Mouse (Mus musculus) bone marrow macrophage, adult 2 months (primary cell): Measurements from ENCODE around the gene Bbx. TPM values are rescaled to one million over a fixed set of nuclear protein-coding genes. Genes with fewer than 3 reads are reported as not detected.

Experiments
- H3K27ac ChIP-seq: 2 replicates; pipeline ENCODE4 v1.5.1; 2012; ENCODE audit warnings: low read depth, low read length; ENCODE audit not compliant: insufficient read depth
- H3K4me1 ChIP-seq: 2 replicates; pipeline ENCODE4 v1.6.1; 2012; ENCODE audit warnings: low read length; ENCODE audit not compliant: control insufficient read depth, insufficient read depth
- H3K4me3 ChIP-seq: 2 replicates; pipeline ENCODE4 v1.5.1; 2012; ENCODE audit warnings: mild to moderate bottlenecking, low read length, moderate library complexity; ENCODE audit not compliant: insufficient read depth
- CTCF ChIP-seq: IDR thresholded peaks from 2 replicates; pipeline ENCODE4 v1.5.1; 2012; ENCODE audit warnings: low read depth, mild to moderate bottlenecking, low read length, moderate library complexity
- POLR2A ChIP-seq: IDR thresholded peaks from 2 replicates; pipeline ENCODE4 v1.6.1; 2012; ENCODE audit warnings: mild to moderate bottlenecking, low read depth, low read length, borderline replicate concordance
- polyA plus RNA-seq: library from polyadenylated mRNA; stranded (reverse); fragments of >200 nt; gene quantifications from 2 replicates; pipeline ENCODE4 v1.2.4, GENCODE M21; 2012; ENCODE audit not compliant: missing spikeins, insufficient read depth, insufficient read length

Bbx gene
- polyA plus RNA-seq, 1 experiment = 33.4 TPM

DNA sequence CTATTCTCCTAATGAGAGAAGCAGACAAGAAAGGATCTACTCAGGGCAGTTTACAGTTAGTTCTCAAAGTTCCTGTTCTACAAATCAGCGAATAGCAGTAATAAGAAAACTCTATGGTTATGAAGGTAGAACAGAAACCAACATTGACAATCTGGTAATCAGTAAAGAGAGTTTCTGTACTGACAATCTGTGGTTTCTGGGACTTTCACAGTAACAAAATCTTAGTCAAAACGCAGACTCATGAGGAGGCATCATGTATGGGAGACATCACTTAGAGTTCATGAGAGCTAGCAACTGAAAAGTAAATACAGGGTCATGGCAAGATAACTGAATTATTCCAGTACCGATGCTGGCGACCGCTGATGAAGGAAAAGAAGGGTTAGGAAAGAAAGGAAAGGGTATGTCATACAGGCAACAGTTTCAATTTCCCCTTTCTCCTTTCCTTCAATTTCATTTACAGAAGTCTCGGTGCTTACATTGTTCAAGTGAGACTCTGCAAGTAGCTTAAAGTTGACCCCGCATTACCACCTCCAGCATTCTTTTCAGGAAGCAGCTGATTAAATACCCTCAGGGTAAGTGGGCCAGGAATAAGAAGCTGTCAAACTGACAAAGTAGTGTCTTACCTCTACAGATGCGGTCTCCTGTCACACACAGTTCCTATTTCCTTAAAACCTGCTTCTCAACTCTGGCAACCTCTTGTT lies 133.3 kb downstream of the Bbx start:
- TF ChIP-seq CTCF = no peak
- TF ChIP-seq POLR2A = no peak

DNA sequence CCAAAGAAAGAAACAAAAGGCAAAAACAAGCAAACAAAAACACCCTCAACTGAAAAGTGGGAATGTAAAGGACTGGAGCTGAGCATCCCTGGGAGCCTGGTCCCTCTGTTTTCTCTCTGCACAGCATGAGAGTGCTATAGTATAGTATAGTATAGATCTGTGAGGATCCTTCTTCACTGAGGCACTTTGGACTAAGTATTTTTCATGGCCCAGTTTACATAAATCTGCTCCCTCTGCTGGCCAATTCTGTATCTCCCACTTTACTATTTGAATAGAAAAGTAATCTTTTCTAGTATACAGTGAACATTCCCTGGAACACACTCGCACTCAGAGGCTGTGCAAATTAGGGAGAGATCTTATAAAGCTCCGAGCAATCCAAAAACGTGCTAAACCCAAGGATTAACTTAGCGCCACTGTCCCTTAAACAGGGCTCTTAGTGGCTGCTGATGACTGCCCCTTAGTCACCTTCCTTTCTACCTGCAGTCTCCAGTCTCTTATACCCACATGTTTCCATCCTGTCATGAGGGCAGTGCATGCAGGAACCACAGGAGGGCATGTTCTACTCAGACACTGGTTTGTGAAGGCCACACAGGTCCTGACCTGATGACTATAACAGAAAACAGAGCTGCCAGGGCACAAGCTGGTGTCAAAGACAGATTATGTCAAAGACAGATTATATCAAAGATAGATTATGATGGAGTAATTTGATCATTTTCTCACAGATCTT lies 138.5 kb downstream of the Bbx start:
- no peak overlapping the region for H3K27ac ChIP-seq
- no peak overlapping the region for H3K4me3 ChIP-seq
- TF ChIP-seq CTCF (peak; percentile 18; the same call in 1 of the 2 replicates), POLR2A (no peak)
- H3K4me1 ChIP-seq = peaks cover 7% of the 10 kb centered on the region

More for the DNA sequence above, 133.3 kb downstream of the Bbx start:
- Histone ChIP-seq H3K4me3 (peak overlapping the region; percentile 36), H3K27ac (peak overlapping the region; percentile 39; the same call in 1 of the 2 replicates), H3K4me1 (peaks cover 14% of the 10 kb centered on the region)

DNA sequence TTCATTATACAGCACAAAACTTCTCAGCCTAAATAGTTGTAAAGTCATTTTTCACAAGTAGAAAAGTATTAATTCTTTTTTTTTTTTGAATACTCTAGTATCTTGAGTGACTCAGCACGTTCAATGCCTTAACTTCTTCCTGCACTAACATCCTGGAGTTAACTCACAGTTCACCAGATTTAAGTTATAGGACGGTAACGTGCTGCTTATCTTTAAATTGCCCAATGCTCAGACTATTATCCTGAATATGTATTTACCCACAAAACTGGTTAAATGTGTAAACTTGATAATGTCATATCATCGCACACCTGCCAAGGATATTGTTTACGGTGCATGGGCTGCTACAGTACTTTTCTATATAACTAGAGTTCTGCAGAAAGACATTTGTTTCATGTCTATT lies 139.4 kb downstream of the Bbx start:
- Histone ChIP-seq H3K27ac (no peak overlapping the region), H3K4me3 (no peak overlapping the region), H3K4me1 (peaks cover 3% of the 10 kb centered on the region)
- TF ChIP-seq POLR2A (no peak), CTCF (no peak)

DNA sequence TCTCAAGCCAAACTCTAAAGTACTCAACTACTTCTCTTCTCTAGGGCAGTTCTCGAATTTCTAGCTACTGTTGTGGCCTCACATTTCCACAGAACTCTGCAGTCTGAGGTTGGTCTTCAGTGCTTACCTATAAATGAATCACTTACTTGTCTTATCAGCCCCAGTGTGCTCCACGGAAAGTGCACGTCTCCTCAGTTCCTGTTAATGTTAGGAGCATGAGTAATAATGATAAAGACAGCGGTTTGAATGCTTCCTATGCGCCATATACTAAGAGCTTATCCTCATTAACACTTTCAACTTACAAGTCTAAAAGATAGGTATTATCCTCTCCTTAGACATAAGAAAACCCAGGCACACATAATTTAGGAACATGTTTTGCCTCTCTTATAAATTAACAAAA lies 142.4 kb downstream of the Bbx start:
- no peak overlapping the region for H3K27ac ChIP-seq
- H3K4me3 ChIP-seq = no peak overlapping the region
- H3K4me1 ChIP-seq = no peaks in the 10 kb centered on the region
- TF ChIP-seq POLR2A (no peak), CTCF (no peak)

DNA sequence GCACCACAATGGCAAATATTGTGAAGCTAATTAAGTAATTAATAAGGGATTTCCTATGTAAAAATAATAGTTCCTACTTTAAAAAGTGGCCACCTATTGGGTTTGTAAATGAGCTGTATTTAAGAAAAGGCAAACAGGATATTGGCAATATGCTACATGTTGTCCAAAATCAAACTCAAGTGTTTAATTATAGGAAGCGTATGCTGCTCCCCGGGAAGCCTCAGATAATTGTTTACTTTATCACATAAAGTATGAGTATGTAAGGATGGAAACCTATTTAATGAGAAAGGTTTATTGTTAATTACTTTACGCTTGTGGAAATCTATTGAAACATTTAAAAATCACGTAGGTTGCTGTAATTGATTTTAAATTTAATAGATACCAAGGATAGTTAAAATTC lies 159.4 kb downstream of the Bbx start:
- Histone ChIP-seq H3K4me1 (no peaks in the 10 kb centered on the region), H3K27ac (no peak overlapping the region), H3K4me3 (no peak overlapping the region)
- TF ChIP-seq CTCF = no peak
- no peak for TF ChIP-seq POLR2A

DNA sequence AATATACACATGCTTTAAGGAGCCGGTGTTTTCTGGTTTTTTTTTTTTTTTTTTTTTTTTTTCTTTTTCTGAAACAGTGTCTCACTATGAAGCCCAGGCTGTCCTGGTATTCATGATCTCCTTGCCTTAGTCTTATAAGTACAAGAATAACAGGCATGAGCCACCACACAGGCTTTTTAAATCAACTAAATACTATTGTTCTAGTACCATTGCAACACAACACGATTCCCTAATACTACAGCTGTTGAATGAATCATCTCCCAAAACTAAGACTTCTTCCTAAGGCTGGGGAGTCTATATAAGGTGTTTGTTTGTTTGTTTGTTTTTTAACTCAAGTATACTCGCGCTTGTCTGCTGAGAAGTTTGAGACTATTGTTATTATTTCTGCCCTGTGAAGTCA lies 169.5 kb downstream of the Bbx start:
- Histone ChIP-seq H3K4me1 (no peaks in the 10 kb centered on the region), H3K27ac (no peak overlapping the region), H3K4me3 (no peak overlapping the region)
- TF ChIP-seq CTCF (no peak), POLR2A (no peak)

DNA sequence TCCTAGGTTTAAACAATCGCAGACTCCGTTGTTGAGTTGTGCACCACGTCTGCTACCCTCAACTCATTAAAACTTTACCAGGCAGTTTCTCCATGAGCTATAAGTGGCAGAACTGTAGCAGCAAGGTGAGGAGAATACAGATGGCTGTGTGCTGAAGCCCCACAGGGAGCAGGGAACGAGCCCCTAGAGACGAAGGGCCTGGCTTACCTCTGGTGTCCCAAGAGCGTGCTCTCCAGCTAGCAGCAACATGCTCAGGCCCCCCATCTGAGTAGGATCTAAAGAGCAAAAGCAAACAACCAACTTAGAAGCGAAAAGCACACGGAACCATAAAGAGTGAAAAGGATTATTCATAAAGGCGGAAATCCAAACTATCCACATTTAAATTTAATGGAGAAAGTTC lies 170.0 kb downstream of the Bbx start:
- H3K27ac ChIP-seq = no peak overlapping the region
- no peak for TF ChIP-seq POLR2A
- TF ChIP-seq CTCF = no peak
- no peak overlapping the region for H3K4me3 ChIP-seq
- no peaks in the 10 kb centered on the region for H3K4me1 ChIP-seq

DNA sequence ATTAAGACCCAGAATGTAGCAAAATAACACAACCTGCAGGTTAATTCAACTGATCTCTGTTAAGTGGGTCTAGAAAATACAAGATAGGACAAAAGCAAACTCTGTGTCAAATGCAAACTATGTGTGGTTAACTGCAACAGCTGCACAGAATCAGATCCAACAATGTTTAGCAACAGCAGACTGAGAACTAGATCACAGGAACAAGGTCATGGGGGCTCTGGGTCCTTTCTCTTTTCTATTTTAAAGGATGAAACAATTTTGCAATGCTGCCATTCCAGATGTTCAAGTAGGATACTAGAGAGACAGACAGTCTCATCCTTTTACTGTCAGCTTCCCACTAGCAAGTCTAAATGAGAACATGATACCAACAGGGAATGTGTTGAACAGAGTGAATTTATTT lies 170.4 kb downstream of the Bbx start:
- H3K4me1 ChIP-seq = no peaks in the 10 kb centered on the region
- no peak overlapping the region for H3K4me3 ChIP-seq
- TF ChIP-seq POLR2A (no peak), CTCF (no peak)
- H3K27ac ChIP-seq = no peak overlapping the region

DNA sequence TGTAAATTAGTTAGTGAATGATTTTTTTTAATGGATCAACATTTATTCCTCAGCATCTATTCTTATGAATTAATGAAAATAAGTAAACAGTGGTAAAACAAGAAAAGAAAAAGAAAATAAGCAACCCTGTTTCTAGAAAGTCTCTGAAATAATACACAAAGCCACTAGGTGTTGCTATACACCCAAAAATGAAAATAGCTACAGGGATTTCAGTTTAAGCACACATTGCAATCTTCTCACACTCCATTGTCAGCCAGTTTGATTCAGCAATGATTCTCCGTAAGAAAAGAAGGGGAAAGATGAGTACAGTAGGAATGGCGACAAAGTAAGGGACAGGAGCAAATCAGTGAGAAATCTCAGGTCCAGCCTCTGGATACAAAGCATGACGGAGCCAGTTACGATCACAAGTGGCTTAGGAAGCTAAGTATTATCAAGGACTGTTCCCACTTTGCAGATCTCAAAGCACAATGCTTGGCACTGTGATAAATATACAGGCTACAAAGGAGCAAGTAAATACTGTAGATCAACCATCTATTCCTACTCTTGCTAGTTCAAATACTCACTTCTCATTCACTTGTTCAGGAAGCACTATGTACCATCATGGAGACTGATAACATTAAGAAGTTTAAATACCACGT lies 177.5 kb downstream of the Bbx start:
- Histone ChIP-seq H3K4me3 (no peak overlapping the region), H3K4me1 (peaks cover 7% of the 10 kb centered on the region), H3K27ac (no peak overlapping the region)
- TF ChIP-seq CTCF (no peak), POLR2A (no peak)
